Mouse (Mus musculus) adrenal gland, adult 18-20 months (tissue): ENCODE results near the gene Ube2b. TPM values are rescaled to one million over a fixed set of nuclear protein-coding genes. Genes with fewer than 3 reads are reported as not detected.

Experiments used
- DNase-seq, 2 experiments: peaks; one replicate each; pipeline ENCODE4 v3.0.0; 2021 to 2022; ENCODE audit warnings: low spot score in 2 of 2
- total RNA-seq, 2 experiments: library from RNA; stranded (reverse); gene quantifications; 1 replicate in 1 of 2; 2 replicates in 1 of 2; pipeline ENCODE4 v1.2.3; 2021

Gene Ube2b
- total RNA-seq, 2 experiments from 2014 or later, result 154 to 164 TPM

DNA sequence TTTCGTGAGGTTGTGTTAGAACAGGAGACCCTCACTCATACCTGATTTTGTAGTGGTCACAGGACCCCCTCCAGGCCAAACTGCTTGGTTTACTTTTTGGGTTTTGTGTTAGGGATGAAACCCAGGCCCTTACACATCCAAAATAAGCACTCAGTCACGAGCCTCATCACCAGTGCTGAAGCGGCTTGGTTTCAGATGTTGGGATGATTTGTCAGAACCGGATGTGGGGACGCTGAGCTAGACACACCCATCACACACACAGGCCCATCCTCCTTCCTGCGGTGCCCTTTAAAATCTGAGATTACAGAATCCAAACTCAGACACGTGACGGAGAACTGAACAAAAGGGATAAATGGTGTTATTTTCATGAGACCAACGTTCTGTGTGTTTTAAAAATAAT is 31.7 kb downstream of the Ube2b start:
- no peak for DNase-seq

GRCm38 (mm10) chr11:51967443-51968401 is 32.8 kb downstream of the Ube2b start, which contains the start of gene Cdkn2aipnl:
Cdkn2aipnl (plus strand) TSS chr11:51967661.
- peak; percentile 98 to 99 for DNase-seq

GRCm38 (mm10) chr11:51966651-51967050 is 33.9 kb downstream of the Ube2b start:
- no peak for DNase-seq

DNA sequence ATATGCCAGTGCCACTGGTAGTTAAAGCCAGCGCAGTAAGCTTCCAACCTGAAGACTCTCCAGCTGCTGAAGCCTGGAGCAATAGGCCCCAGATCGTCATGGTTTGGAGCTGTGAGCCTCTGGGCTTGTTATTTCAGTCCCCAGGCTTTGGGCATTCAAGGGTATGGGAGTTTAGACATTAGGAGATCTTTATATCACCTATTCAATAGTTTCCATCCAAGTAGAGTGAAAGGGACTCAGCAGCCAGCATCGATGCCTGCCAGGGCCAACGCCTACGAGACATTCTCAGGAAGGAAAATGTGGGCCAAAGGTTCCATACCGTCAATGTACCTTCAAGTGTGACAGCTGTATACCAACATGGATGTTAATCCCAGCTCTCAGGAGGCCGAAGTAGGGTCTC is 38.3 kb downstream of the Ube2b start:
- no peak for DNase-seq

DNA sequence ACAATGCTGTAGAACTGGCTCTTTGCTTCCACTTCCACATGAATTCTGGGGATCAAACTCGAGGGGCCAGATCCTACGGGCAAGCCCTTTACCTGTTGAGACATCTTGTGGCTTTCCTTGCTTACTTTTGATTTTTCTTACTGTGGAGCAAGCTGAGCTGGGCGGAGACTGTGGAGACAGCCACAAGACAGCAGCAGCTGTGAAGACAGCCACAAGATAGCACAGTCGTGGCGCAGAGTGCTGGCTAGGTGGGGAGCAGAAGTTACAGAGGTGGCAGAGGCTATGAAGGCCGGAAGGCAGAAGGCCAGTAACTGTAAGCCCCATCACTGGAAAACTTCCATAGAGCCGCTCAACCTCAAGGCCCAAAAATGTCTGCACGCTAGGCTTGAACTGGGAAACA is 38.8 kb downstream of the Ube2b start:
- no peak for DNase-seq

GRCm38 (mm10) chr11:51960967-51961471 is 39.5 kb downstream of the Ube2b start:
- no peak for DNase-seq

DNA sequence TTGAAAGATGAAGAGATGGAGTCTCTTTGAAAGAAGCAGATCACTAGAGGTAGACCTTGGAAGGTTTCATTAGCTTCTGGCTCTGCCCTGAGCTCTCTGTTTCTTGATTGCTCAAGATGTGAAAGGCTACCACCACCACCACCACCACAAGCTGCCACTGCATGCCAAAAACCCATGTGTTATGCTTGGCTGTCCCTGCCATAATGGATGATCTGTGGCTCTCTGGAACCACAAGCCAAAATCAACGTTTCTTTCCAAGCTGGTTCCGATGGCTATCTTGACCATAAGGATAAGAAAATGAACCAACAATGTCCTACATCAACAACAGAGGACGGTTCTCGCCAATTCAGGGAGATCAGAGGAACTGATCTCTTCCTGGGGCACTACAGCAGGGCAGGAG is 40.5 kb downstream of the Ube2b start:
- no peak for DNase-seq

- DNase-seq, result no peak
Observed at GRCm38 (mm10) chr11:51959511-51959910, 41.1 kb downstream of the Ube2b start.

DNA sequence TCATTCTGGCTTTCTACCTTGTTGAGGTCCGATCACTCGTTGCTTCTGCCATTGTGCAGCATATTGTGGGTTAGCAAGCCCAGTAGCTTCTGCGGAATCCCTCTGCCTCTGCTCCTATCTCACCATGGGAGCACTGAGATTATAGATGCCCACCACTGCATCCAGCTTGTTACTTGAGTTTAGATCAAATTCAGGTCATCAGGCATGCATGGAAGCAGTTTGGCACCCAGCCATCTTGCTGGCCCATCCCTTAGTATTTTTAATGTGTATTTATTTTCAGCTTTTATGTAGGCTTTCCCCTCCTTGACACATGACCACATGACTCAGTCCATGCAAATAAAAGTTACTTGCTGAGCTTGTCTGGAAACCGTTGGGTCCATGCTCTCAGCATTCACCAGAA is 42.8 kb downstream of the Ube2b start:
- DNase-seq, result no peak

DNA sequence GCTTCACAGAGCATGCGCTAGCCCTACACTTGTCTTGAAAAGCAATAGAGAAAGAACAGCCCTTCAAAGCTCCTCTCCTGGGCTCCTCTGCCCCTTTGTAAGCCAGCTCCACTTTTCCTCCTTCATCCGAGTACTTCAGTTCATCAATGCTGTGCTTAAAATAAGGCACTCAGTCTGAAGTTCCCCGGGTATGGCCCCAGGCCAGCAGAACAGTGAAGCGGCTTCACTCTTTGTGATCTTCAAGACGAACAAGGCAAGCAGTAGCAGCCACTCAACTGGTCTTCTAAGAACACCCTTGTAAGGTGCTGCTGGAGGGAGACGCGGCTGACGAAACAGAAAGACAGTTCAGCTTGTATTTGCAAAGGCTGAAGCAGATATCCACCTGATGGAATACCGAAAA is 44.5 kb downstream of the Ube2b start:
- DNase-seq, result no peak

- DNase-seq, result no peak
Observed at GRCm38 (mm10) chr11:51951861-51952420, 48.6 kb downstream of the Ube2b start.

- DNase-seq, result no peak
Observed at GRCm38 (mm10) chr11:51949919-51950318, 50.6 kb downstream of the Ube2b start.

DNA sequence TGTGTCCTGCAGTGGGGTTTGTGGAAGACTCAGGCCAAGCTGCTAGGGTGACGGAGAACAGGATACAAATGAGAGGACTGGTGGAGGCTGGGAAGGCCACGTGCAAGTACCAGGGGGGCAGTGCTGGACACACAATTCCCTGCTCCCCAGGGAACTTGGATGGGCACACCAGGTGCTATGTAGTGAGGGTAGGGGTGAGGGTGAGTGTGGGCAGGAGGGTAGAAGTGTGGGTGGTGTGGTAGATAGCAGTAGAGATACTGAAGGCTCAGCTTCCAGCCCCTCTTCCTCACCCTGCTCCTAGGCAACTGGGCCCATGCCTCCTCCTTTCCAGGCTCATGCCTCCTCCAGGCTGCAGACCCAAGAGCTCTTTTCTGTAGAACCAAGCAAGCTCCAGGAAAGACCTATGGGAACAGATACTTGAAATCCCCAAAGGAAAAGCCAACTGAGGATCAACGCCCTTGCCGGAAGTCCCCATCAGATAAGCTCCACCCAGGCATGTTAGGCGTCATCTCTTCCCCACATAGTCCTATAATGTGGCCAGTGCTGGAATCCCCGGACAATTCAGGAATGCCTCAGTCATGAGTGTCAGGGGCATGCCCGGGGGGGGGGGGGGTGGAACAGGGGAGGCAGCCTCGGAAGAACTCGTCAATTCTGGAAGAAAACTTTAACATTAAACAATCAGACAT is 51.3 kb downstream of the Ube2b start:
- DNase-seq, result no peak

GRCm38 (mm10) chr11:51946144-51946543 is 54.4 kb downstream of the Ube2b start:
- DNase-seq, result no peak

DNA sequence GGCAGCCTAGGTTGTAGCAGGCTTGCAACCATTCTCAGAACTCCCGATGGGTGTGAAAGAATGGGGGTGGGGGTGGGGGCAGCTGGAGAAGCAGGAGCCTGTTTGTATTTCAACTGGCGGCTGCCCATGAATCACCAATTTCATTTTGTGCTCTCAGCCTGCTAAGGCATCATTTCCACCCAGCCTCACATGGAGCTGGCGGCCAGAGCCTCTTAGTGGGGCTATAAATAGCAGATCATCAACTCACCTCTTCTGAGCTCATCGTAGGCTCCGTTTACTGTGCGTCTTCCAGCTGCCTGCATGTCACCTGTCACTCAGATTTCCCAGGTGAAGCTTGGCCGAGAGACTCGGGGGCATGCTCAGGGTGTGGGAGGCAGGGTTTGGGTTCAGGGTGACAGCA is 55.0 kb downstream of the Ube2b start:
- DNase-seq, result no peak

DNA sequence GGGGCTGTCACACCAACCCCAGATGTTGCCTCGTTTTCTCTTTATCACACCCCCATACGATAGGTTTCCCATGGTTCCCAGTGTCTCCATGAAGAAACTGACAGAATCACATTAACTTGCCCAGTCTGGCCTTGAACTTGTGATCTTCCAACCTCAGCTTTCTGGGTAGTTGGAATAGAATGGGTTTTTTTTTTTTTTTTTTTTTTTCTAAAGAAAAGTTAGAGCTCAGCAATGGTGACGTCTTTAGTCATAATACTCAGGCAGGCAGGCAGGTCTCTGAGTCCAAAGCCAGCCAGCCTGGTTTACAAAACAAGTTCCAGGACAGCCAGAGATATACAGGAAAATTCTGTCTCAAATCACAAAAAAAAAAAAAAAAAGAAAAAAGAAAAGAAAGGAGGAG is 56.3 kb downstream of the Ube2b start:
- no peak for DNase-seq

DNA sequence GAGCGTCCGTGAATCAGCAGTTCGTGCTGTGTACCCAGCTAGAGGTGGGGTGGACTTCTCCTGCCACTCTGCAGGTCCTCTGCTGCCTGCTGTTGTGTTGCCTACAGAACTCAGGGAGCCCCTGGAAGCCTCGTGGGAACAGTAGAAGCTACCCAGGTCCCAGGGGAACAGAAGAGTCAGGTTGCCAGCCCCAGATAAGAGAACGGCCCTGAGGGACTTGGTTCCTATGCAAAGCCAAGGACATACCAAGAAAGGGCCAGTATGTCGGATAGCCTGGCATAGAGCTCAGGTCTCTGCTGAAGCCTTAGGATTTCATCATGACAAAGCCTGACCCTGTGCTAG is 57.1 kb downstream of the Ube2b start:
- DNase-seq, result no peak

DNA sequence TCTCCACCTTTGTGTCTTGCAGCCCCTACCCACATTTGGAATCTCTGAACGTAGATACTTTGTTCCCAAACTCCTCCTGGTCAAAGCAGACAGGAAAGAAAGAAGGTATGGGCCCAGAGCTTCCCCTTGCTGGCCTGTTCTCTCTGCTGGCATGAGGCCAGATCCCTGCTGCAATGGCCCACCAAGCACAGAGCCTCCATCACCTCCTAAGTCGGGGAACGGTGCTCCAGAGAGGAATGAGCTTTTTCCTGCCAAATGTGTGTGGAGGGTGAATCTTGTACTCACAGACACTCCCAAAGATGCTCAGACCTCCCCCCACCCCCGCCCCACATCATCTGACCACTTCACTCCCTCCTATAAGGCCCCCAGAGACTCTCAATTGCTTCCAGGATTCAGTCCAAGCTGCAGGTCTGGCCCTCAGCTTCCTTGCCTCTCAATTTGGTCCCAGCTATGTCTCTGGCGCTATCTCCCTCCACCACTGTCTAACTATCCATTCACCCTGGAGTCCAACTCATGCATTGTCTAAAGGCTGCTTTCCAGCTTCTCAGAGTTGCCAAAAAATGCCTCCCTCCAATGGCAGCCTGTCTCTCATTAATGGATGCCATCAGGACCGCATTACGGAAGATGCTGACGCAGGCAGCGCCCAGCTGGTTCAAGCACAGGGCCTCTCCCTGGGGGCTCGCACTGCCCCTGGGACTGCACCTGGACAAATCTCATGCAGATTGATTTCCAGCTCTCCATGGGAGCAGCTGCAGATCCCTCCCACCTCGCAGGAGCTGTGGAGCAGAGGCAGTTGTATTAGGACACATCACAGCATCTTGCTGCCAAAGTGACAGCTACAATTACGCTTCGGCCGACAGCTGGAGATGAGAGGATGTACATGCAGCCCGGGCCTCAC is 57.7 kb downstream of the Ube2b start:
- DNase-seq, result no peak

DNA sequence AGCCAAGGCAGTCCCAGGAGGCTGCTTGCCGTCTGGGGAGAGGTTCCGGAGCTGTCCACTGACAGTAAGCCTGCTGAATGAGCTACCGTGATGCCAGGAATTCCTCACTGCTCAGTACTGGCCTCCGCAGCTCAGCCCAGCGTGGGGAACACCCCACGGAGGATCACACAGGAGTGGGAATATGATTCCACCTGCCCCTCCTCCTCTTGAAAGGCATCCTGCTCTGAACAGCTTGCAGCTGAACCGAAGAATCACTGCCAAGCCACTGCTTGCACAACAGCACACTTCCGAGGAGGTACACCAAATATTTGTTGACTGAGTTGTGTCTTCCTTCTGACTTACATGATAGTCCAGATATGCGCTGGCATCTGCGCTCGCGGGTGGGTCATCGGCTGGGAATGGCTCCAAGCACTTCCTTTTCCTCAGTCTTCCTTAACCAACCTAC is 60.0 kb downstream of the Ube2b start:
- no peak for DNase-seq

DNA sequence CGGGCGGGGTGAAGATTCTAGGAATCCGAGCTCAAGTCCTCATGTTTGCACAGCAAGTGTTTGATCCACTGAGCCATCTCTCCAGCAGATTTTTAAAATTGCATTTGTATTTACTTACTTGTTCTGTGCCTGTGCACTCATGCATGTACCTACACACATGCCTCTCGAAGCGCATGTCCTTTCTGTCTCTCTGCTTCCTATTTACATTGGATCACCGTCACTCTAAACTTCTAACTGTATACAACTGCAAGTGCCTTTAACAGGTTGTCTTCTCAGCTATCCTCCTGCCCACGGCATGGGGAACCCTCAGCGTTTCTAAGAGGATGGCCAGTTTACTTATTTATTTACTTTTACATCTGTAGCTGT is 61.0 kb downstream of the Ube2b start:
- DNase-seq, result no peak
